Mouse (Mus musculus): ENCODE results near the gene Mybphl. TPM values are rescaled to one million over a fixed set of nuclear protein-coding genes. Genes with fewer than 3 reads are reported as not detected.

Mybphl gene
- total RNA-seq, 1 experiment from 2014 or later: not detected

DNA sequence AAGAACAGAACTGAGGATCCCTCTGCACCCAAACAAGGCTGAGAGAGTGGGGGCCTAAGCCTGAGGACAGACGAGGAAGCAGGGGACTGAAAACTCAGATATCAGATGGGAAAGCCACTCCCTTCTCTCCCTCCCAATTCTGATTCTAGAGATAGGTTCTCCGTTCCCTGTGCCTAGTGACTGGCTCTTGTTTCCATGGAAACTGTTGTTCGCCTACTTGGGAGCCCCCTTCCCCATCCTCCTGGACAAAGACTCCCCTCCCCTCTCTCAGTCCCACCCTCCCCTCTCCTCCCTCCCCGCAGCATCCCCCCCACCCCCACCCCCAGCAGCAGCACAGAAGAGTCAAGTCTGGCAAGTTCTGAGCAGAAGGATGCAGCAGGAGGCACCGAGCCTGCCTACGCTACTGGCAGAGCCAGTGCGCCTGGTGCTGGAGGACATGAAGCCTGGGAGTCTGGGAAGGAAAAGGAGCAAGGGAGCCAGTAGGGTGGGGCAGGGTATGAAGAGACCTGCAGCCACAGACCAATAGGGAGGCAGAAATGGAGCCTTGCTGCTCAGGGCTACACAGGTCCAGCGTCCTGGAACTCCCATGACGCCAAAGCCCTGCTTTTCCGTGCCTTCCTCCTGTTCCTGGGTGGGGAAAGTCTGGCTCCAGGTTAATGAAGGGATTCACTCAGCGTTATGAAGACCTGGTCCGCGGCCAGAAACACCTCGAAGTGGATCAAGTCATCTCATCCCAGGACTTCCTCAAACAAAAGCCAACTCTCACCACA is 41.0 kb downstream of the Mybphl start:
- ATAC-seq (ENCODE audit: extremely low read depth, insufficient number of reproducible peaks, low FRiP score, poor library complexity, severe bottlenecking): no peak

DNA sequence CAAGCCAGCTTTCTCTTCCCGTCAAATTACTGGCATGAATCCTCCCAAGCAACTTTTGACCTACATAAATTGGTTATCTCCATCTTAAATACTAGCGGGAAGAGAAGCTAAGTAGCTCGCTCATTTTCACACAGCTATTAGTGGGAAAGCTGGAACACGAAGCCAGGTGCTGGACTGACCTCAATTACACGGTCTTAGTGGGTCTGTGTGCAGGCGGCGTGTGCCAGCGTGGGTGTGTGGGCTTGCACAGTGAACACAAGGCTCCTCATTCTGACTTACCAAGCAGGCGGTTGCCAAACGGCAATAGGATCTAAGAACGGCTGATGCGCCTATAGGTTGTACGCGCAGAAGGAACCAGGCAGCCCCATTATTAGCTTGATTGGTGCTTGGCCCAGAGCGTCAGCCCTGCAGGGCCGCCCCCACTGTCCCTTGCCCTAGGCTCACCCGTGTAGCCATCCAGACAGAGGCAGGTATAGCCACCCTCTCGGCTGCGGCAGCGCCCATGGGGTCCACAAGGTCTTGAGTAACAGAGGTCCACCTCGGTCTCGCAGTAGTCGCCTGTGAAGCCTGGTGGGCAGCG is 41.7 kb downstream of the Mybphl start:
- ATAC-seq (ENCODE audit: extremely low read depth, insufficient number of reproducible peaks, low FRiP score, poor library complexity, severe bottlenecking): no peak

DNA sequence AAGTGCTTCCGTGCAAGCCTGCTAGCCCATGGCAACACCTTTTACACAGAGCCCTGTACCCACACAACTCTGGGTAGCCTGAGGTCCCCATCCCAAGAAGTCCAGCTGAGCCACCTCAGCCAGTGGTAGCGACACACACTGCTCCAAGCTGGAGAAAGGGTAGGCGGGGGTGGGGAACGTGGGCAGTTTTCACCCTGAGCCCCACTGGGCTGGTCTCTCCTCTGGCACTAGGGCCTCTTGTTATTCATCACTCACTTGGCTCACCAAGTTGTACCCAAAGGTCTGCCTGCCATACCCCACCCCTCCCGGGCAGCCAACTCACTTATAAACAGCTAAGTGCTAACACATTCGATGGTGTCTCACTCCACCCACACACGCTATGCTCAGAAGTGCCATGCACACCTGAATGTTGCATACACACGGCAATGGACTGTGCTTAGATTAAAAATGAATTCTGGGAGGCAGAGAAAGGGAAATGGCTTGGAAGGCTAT is 43.9 kb downstream of the Mybphl start:
- ATAC-seq (ENCODE audit: extremely low read depth, insufficient number of reproducible peaks, low FRiP score, poor library complexity, severe bottlenecking): no peak

DNA sequence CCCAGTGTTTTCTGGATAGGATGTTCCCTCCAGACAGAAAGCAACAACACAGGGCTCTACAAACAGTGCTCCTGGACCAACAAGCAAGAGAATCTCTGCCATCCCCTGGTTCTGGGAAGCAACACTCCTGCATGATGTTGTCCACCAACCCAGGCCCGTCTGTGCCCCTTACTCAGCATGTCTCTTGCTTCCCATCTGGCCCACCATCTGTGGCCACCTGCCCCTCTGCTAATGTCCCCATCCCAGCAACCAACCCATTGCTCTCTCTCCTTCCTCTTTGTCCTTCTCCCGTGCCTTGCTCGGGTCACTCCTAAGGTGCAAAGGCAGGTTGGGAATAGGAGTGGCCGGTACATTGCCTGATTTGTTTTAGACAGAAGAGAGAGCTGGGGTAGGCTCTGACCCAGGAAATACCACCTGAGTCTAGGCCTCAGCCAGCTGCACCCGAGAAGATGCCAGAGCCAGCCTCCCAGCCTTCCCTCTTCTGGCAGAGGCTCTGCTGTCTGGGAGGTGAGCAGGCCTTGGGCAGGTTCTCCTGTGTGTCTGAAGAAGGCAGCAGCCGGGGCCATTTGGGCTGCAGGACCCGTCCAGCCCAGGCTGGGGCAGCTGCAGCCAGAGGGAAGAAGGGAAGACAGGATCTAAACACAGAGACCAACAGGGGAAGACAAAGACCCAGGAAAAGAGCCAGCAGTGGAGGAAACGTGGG is 45.1 kb downstream of the Mybphl start:
- ATAC-seq (ENCODE audit: extremely low read depth, insufficient number of reproducible peaks, low FRiP score, poor library complexity, severe bottlenecking): no peak

DNA sequence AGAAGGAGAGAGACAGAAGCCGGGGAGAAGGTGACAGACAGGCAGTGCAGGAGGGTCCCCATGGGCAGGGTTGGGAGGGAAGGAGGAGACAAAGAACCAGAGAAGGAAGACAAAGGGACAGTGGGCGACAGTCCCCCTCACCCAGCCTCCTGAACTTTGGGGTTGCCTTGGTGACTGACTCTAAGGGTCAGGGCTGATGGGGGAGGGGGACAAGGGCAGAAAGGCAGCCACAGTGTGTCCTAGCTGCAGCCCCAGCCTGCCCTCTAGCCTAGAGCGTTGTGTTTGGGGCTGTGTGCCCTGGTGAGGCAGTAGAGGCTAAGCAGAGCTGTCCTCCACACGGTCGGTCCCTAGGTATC is 45.6 kb downstream of the Mybphl start:
- ATAC-seq (ENCODE audit: extremely low read depth, insufficient number of reproducible peaks, low FRiP score, poor library complexity, severe bottlenecking): no peak

DNA sequence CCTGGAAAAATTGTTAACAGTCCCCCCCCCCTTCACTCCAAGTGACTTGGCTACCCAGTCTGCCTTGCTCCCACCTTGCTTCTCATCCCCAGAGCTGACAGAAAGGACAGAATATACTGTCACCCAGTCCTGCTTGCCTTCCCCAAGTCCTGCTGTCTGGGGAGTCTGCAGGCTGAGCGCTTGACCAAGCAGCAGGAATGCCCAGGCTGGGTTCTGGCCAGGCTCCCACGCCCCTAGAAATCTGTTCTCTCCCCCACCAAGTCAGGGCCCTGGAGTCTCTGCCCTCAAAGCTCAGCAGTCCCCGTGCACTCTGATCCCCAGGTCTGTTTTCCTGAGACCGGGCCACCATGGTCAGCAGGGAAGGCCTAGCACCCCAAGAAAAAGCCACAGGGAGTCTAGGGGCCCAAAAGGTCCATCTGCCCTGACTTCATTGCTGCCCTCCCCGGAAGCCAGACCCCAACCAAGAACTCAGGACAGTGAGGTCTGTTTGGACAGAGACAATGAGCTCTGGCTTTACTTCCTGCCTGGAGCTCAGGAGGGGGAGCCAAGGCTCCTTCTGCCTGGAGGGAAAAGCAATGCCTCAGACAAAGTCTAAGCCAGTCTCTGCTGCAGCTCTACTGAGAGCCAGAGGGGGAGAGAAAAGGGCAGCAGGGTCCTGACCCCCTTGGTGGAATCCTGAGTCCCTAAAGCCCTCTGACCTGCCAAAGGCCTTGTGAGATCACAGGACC is 46.5 kb downstream of the Mybphl start:
- ATAC-seq (ENCODE audit: extremely low read depth, insufficient number of reproducible peaks, low FRiP score, poor library complexity, severe bottlenecking): no peak

DNA sequence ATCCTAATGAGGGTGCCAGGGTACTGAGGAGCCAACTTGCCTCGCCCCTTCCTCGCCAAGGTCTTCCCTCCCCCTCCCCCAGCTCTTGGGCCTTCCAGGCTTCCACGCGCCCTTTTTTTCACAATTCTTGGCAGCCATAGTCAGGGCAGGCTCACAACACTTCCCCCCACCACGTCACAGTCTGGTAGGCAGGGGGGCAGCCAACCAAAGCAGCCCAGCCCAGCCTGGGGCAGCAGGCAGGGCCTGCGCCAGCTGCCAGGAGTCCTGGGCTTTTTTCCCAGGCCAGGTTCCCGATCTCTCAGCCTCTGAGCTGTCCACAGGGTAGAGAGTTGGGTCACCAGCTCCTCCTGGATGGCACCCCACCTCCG is 47.0 kb downstream of the Mybphl start:
- ATAC-seq (ENCODE audit: extremely low read depth, insufficient number of reproducible peaks, low FRiP score, poor library complexity, severe bottlenecking): no peak

DNA sequence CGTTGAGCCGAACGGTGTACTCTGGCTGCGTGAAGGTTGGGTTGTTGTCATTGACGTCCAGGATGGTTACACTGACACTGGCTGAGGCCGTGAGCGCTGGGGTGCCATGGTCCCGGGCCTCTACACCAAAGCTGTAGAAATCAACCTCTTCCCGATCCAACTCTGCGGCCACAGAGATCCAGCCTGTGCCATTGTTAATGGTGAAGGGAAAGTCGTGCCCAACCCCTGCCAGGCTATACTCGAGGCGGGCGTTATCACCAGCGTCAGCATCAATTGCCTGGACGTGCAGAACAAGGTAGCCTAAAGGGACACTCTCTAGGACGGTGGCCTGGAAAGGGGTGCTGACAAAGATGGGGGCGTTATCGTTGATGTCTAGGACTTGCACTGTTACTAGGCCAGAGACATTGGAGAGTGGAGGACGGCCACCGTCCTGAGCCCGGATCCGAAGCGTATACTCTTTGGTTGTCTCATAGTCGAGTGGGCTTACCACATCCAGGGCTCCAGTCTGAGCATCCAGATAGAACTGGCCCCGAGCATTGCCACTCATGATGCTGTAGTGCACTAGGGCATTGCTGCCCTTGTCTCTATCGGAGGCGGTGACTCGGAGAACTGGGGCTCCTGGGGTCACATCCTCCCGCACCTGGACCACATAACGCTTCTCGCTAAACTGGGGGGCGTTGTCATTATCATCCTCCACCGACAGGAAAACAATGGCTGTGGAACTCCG is 49.1 kb downstream of the Mybphl start:
- no peak for ATAC-seq (ENCODE audit: extremely low read depth, insufficient number of reproducible peaks, low FRiP score, poor library complexity, severe bottlenecking)

DNA sequence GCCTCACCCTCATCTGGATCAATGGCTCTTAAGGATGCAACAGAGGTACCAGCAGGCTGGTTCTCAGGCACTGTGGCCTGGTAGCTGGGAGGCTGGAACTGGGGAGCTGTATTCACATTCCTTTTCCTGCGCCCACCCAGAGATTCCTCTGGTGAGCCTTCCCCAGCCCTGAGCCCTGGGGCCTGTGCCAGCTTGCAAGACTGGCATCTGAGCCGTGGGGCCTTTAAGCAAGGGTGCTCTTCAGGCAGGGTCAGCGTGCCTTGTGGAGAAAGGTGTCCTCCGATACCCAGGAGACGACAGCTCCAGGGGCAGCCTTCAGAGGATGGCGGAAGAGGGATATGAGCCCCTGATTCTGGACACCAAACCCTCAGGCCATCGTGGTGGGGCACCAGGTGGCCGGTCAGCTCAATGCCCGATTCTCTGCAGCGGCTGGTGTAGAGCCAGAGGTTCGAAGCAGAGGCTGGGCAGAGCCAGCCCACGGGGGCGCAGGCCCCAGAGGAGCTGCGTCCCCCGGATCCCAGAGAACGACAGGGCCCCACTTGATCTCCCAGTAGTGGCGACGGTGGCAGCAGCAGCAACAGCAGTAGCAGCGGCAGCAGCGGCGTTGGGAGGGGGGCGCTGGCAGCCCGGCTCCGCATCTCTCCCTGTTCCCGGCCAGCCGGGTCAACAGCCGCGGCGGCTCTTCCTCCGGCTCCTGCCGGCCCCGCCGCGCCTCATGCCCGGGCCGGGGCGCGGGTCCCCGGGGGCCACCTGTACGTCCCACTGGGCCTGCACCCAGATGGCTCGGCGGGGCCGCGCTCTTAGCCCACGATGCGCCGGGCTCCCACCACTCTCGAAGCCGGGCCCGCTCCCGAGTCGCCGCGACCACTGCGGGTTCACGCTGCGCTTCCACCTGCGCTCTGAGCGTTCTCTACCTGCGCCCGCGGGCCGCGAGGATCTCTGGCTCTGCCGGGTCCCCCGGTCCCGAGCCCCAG is 50.4 kb downstream of the Mybphl start, which contains the start of gene Celsr2:
Gene Celsr2, minus strand, starts transcription at position 696 of the 974 bp plus-strand sequence.
- no peak for ATAC-seq (ENCODE audit: extremely low read depth, insufficient number of reproducible peaks, low FRiP score, poor library complexity, severe bottlenecking)

DNA sequence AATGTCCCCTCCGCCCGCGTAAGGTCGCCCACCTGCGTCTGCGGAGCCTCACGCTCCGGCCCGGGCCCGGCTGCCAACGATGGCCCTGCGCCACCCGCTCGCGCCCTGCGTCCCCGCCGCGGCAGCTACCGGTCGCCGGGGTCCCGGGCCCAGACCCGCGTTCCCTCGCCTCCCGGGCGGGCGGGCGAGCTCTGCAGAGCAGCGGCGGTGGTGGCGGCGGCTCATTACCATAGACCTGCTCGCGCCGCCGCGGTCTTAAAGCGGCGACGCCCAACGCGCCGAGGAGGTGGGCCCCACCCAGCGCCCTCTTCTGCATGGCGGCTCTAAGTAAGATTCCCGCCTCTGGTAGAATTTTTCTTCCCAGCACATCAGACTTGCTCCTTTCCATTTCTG is 51.1 kb downstream of the Mybphl start:
- ATAC-seq (ENCODE audit: extremely low read depth, insufficient number of reproducible peaks, low FRiP score, poor library complexity, severe bottlenecking): peak; percentile 39; the same call in 1 of the 2 replicates

DNA sequence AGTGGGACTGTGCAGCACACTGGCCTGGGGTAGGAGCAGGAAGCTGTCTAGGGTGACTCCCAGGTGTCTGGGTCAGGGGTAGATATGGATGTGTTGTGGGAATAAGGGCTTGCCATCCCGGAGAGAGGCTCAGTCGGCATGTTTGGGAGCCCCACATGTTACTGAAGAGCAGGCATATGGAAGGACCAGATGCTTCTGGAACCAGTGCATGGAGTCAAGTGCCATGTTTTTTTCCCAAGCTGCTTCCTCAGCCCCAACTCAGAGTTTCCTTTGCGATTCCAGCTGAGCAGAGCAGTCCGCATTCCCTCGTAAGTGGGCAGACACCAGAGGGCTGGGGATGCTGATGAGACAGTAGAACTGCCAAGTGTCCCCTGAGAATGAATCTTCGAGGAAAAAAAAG is 58.3 kb downstream of the Mybphl start:
- ATAC-seq (ENCODE audit: extremely low read depth, insufficient number of reproducible peaks, low FRiP score, poor library complexity, severe bottlenecking): no peak

DNA sequence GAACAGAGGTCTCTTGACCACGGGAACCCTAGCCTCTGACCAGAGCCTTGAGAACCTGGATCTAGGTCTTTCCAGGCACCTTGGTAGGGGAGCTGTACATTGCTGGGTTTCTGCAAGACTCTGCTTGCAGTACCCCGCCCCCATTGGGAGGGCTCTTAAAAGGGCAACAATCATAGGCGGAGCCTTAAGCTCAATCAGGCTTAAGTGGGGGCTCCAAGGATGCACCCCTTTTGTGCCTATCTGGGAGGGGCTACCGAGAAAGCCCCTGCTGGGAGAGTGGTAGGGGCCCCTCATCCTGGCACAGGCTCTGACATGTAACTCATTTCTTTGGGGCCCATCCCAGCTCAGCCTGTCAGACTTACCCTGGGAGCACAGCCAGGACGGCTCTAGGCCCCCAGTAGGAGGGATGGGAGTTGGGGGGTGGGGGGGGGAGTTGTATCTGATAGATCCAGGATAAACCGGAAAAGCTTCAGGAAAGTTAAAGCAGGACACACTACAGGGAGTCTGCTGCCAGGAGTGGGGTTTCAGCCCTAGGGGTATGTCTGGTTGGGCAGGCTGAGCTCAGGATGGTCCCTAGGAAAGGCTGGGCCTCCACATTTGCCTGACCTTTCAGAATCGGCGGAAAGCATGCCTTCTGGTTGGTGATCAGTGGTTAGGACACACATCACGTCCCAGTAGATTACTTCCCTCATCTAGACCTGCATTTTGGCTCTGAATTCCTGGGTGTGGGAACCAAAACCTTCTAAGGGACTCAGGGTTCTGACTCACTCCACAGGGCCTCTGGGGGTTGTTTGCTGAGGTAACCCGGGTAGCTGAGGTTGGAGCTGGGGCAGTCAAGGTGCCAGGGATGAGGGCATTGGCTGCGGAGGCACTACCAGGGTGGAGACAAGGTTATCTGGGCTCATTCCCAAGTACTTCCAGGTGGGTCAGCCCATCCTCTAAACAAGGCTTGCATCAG is 59.4 kb downstream of the Mybphl start:
- ATAC-seq (ENCODE audit: extremely low read depth, insufficient number of reproducible peaks, low FRiP score, poor library complexity, severe bottlenecking): no peak

DNA sequence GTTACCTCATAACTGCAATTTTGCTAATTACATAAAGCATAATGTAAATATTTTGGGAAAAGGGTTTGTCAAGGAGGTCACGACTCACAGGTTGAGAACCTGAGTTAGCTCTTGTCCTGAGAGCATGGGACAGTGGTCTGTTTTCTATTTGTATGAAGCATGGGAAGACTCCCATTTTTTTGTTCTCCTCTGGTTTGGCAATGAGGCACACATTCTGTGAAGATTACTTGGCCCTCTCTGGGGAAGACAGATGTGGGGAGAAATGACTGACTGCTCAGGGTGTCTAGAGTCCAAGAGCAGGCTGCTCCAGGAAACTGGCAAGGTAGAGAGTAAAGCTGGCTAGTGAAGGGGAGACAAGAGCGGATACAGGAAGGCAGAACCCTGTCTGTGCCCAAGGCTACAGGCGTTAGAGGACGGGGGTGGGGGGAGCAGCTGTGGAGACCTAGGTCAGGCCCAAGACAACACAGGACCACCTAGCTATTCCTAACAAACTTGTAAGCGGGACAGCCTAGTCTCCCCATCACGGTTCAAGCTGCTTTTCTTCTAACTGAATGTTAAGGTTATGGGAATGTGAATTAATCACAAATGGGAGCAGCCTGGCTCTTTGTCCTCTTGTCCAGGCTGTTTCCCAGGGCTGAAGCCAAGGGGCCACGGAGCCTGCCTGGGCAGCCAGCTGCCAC is 60.4 kb downstream of the Mybphl start:
- ATAC-seq (ENCODE audit: extremely low read depth, insufficient number of reproducible peaks, low FRiP score, poor library complexity, severe bottlenecking): no peak

DNA sequence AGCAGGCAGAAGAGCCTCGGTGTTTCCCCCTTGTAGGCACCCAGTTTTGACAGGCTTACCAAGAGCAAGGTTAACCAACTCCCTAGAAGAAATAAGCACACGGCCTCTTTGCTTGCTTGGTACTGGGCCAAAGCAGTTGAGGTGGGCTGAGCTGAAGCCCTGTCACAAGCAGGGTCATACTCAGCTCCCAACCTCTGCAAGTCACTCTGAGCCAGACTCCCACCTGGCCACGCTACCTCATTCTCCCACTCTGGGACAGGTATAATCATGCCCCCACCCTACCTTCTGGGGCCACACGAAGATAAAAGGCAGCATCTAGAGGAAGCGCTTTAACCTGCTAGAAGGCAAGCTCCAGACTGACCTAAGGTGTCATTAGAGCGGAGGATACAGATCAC is 60.9 kb downstream of the Mybphl start:
- no peak for ATAC-seq (ENCODE audit: extremely low read depth, insufficient number of reproducible peaks, low FRiP score, poor library complexity, severe bottlenecking)

Data from neutrophil, adult 5-6 weeks (primary cell).